Mouse (Mus musculus): ENCODE data around the gene Lrrfip1.

DNA sequence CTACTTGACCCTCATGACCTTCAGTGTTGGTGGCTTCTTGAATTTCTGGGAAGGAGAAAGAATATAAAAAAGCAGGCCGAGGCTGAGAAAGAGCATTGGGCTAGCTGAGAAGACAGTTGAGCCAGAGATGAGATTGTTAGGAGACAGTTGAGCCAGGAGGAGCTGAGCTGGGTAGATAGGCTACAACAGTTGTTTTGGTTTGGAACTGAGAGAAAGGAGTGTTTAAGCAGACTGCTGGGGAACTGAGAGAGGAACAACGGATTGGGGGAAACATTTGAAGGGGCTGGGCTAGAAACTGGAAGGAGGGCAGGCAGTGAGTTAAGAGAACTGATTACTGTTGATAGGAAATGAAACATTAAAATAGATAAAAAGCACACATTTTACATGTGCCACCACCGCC is 177.5 kb downstream of the Lrrfip1 start:
- no peak for TF ChIP-seq CTCF (IDR thresholded peaks at IDR 0.05; ENCODE audit: control insufficient read depth, insufficient read depth, insufficient read length)
- TF ChIP-seq CEBPB (IDR thresholded peaks at IDR 0.05; ENCODE audit: low read depth) = no peak
- no peak for TF ChIP-seq MYOD1 (IDR thresholded peaks at IDR 0.05; ENCODE audit: control insufficient read depth, insufficient read length, low read depth)

Measured in C2C12 (cell line).